Mouse (Mus musculus) liver, embryonic 16.5 days (tissue): ENCODE data around the gene BC024978. TPM values are rescaled to one million over a fixed set of nuclear protein-coding genes. Genes with fewer than 3 reads are reported as not detected.
"Not testable (repeated sequence)": the region's sequence is repeated elsewhere in the genome, so short reads cannot be mapped to it uniquely, and the experiment has no call there.

Experiments
- ATAC-seq: fragments of 200-750 bp; cut with Nextera tagmentation; 2 replicates; pipeline ENCODE4 v1.8.0; 2017; ENCODE audit warnings: low read depth, mild to moderate bottlenecking, moderate number of reproducible peaks, moderate library complexity
- H3K27ac ChIP-seq: fragments of 300-500 bp; sonication (generic); 2 replicates; pipeline ENCODE4 v1.5.1; 2014; ENCODE audit warnings: mild to moderate bottlenecking, low read length
- H3K27me3 ChIP-seq: fragments of 300-500 bp; sonication (generic); 2 replicates; pipeline ENCODE4 v1.6.1; 2014; ENCODE audit warnings: low read depth, low read length, mixed read lengths; ENCODE audit not compliant: control insufficient read depth, insufficient read depth
- H3K36me3 ChIP-seq: fragments of 300-500 bp; sonication (generic); 2 replicates; pipeline ENCODE4 v1.6.1; 2014; ENCODE audit warnings: mild to moderate bottlenecking; ENCODE audit not compliant: control insufficient read depth, insufficient read depth
- H3K4me1 ChIP-seq: fragments of 300-500 bp; sonication (generic); 2 replicates; pipeline ENCODE4 v1.6.1; 2014; ENCODE audit warnings: low read depth, low read length, mixed read lengths; ENCODE audit not compliant: control insufficient read depth
- H3K4me2 ChIP-seq: fragments of 300-500 bp; sonication (generic); 2 replicates; pipeline ENCODE4 v1.6.1; 2014; ENCODE audit warnings: low read depth, low read length, mixed read lengths
- H3K4me3 ChIP-seq: fragments of 300-500 bp; sonication (generic); 2 replicates; pipeline ENCODE4 v1.5.1; 2014; ENCODE audit warnings: low read depth, mild to moderate bottlenecking, low read length
- H3K9ac ChIP-seq: fragments of 300-500 bp; sonication (generic); 2 replicates; pipeline ENCODE4 v1.6.1; 2014; ENCODE audit warnings: low read depth, low read length
- H3K9me3 ChIP-seq: fragments of 300-500 bp; sonication (generic); replicated peaks from 2 replicates; pipeline ENCODE4 v1.6.1; 2016; ENCODE audit warnings: low read length; ENCODE audit not compliant: control insufficient read depth
- WGBS: fragments of 180-500 bp; shearing (Covaris S2); extraction: QIAGEN DNeasy Blood & Tissue Kit; methylation state at CpG from one replicate; pipeline ENCODE4 v1.1.7; 2014; ENCODE audit not compliant: insufficient replicate concordance; 5-methylcytosine and 5-hydroxymethylcytosine counted together
- polyA plus RNA-seq: library from polyadenylated mRNA; unstranded; fragments of >200 nt; fragmentation: Nextera tagmentation; extraction: Ambion mirVana; gene quantifications from 2 replicates; pipeline ENCODE4 v1.2.1, GENCODE M21; 2015

Gene BC024978
- polyA plus RNA-seq, 1 experiment from 2014 or later, result 0.87 TPM

DNA sequence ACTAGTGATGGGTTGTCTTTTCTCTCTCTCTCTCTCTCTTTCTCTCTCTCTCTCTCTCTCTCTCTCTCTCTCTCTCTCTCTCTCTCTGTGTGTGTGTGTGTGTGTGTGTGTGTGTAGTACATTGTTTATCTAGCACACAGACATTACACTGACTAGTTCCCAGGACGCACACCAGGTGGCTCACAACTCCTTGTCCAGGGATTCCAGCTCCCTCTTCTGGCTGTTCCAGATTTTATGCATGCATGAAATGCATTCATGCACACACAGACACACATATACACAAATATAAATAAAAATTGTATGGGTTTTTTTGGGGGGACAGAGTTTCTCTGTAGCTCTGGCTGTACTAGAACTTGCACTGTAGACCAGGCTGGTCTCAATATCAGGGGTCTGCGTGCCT, 41.9 kb downstream of the BC024978 start:
- H3K4me1 ChIP-seq, result peaks cover 8% of the 10 kb centered on the region
- no peak overlapping the region for H3K9ac ChIP-seq
- no peak overlapping the region for H3K4me2 ChIP-seq
- H3K27me3 ChIP-seq, result no peaks in the 10 kb centered on the region
- H3K27ac ChIP-seq, result no peak overlapping the region
- 69% methylated on average over 2 of the region's 2 CpGs for WGBS
- H3K36me3 ChIP-seq, result no peaks in the 10 kb centered on the region
- H3K4me3 ChIP-seq, result no peak overlapping the region
- no peaks in the 10 kb centered on the region for H3K9me3 ChIP-seq
- ATAC-seq, result no peak

DNA sequence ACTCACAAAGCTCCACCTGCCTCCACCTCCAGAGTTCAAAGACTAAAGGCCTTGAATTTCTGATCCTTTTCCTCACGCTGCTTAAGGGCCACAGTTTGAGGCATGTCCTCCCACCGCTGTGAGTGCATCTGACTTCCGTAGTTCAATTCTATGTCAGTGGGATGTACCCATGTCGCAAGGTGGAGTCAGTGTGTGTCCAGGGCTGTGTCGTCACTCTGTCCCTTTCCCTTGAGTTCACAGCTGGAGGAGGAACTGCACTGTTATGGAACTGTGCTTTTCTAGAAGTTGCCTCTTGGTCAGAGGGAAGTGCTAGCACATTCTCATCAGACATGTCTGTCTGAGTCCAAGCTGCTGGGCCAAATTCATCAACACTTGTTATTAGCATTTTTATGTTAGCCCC, 43.0 kb downstream of the BC024978 start:
- no peak overlapping the region for H3K4me3 ChIP-seq
- peak; percentile 54; the same call in 1 of the 2 replicates for ATAC-seq
- no peaks in the 10 kb centered on the region for H3K36me3 ChIP-seq
- H3K9ac ChIP-seq, result no peak overlapping the region
- no peak overlapping the region for H3K27ac ChIP-seq
- H3K27me3 ChIP-seq, result no peaks in the 10 kb centered on the region
- WGBS, result 69% methylated on average over 5 of the region's 5 CpGs
- H3K9me3 ChIP-seq, result no peaks in the 10 kb centered on the region
- no peak overlapping the region for H3K4me2 ChIP-seq
- H3K4me1 ChIP-seq, result peaks cover 3% of the 10 kb centered on the region

DNA sequence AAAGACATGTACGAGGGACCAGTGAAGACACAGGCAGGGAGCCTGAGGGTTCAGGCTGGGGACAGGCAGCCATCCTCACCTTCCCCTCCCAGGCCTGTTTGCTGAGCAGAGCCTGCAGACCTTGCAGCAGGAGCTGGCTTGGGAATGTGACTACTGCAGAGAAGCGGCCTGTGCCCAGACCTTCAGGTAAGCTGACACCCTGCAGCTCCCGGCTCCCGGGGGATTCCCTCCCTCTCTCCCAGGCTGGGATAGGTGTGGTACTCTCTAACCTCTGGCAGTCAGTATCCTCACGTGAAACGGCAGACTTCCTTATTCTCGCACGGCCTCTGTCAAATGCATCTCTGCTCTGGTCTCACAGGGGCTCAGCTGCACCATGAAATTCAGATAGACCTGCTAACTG, 47.6 kb downstream of the BC024978 start:
- Histone ChIP-seq H3K27ac (no peak overlapping the region), H3K27me3 (no peaks in the 10 kb centered on the region), H3K4me3 (no peak overlapping the region), H3K4me1 (no peaks in the 10 kb centered on the region), H3K9ac (no peak overlapping the region), H3K4me2 (no peak overlapping the region), H3K9me3 (no peaks in the 10 kb centered on the region), H3K36me3 (no peaks in the 10 kb centered on the region)
- no peak for ATAC-seq
- WGBS, result 70% methylated on average over 8 of the region's 8 CpGs

DNA sequence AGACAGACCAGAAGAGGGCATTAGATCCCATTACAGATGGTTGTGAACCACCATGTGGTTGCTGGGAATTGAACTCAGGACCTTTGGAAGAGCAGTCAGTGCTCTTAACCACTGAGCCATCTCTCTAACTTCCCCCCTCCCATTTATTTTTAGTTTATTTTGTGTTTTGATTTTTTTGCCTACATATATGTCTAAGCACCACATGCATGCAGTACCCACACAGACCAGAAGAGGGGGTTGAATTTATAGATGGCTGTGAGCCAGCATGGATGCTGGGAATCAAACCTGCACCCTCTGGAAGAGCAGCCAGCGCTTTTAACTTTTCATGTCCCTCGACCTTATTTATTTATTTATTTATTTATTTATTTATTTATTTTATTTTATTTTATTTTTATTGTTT, 48.5 kb downstream of the BC024978 start:
- H3K27ac ChIP-seq, ATAC-seq, H3K4me1 ChIP-seq, H3K36me3 ChIP-seq, H3K9ac ChIP-seq, H3K4me3 ChIP-seq, H3K27me3 ChIP-seq, H3K4me2 ChIP-seq, H3K9me3 ChIP-seq: not testable (repeated sequence)
- 60% methylated on average over 2 of the region's 2 CpGs for WGBS

DNA sequence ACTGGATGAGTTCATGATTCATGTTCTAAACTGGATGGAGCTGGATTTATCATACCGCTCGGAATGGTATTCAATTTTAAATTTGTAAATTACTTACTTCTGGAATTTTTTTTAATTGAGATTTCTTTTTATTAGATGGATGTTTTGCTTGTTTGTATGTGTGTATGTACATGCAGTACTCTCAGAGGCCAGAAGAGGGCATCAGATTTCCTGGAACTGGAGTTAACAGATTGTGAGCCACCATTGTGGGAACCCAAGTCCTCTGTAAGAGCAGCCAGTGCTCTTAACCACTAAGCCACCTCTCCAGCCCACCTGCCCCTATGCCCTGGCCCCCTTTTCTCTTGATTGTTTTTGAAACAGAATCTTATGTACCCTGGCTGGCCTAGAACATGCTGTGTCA, 53.6 kb downstream of the BC024978 start:
- WGBS, result 63% methylated on average over 2 of the region's 2 CpGs
- no peak for ATAC-seq

DNA sequence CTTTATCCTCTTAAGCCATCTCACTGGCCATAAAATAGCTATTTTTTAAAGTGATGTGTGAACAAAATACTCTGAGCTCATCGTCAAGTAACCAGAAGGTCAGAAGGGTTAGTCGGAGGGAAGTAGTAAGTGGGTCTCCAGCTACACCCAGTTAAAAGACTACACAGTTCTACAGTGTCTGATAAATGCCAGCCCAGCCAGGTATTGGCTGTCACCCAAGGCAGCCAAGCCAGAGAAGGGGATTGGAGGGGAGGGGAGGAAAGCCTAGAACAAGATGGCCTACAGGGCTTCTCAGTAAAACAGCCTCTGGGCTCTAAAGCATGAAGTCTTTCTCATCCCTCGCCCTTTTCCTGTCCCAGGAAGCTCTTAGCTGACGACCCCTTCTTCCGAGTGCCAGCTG, 54.3 kb downstream of the BC024978 start:
- ATAC-seq, result no peak
- Histone ChIP-seq H3K4me2 (no peak overlapping the region), H3K4me1 (peaks cover 4% of the 10 kb centered on the region), H3K4me3 (no peak overlapping the region), H3K27ac (no peak overlapping the region), H3K27me3 (no peaks in the 10 kb centered on the region), H3K9me3 (no peaks in the 10 kb centered on the region), H3K36me3 (no peaks in the 10 kb centered on the region), H3K9ac (no peak overlapping the region)
- 70% methylated on average over 5 of the region's 5 CpGs for WGBS

More for the DNA sequence above, 53.6 kb downstream of the BC024978 start:
- no peak overlapping the region for H3K27ac ChIP-seq
- no peaks in the 10 kb centered on the region for H3K27me3 ChIP-seq
- H3K9ac ChIP-seq, result no peak overlapping the region
- H3K4me2 ChIP-seq, result no peak overlapping the region
- H3K4me3 ChIP-seq, result no peak overlapping the region
- H3K4me1 ChIP-seq, result no peaks in the 10 kb centered on the region; the same call in 1 of the 2 replicates
- no peaks in the 10 kb centered on the region for H3K9me3 ChIP-seq
- no peaks in the 10 kb centered on the region for H3K36me3 ChIP-seq

DNA sequence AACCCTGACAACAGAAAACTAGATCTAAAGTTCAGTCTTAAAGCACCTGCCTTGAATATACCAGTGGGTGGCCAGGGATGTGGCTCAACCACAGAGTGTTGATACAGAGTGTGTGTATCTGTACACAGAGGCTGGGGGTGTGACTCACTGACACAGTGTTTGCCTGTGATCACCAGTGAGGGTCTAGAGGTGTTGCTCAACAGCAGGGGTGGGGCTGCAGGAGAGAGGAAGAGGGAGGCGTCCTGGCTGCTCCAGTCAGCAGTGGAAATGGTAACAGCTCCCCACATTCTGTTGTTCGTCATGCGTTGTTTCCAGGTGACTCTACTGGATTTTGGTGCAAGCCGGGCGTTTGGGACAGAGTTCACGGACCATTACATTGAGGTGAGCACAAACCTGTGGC, 56.4 kb downstream of the BC024978 start:
- Histone ChIP-seq H3K4me3 (peak overlapping the region; percentile 36), H3K27ac (peak overlapping the region; percentile 80), H3K9me3 (no peaks in the 10 kb centered on the region), H3K27me3 (no peaks in the 10 kb centered on the region), H3K36me3 (no peaks in the 10 kb centered on the region), H3K4me1 (peaks cover 7% of the 10 kb centered on the region), H3K9ac (no peak overlapping the region), H3K4me2 (peak overlapping the region; percentile 55; the same call in 1 of the 2 replicates)
- peak; percentile 93 for ATAC-seq
- 41% methylated on average over 6 of the region's 6 CpGs for WGBS

DNA sequence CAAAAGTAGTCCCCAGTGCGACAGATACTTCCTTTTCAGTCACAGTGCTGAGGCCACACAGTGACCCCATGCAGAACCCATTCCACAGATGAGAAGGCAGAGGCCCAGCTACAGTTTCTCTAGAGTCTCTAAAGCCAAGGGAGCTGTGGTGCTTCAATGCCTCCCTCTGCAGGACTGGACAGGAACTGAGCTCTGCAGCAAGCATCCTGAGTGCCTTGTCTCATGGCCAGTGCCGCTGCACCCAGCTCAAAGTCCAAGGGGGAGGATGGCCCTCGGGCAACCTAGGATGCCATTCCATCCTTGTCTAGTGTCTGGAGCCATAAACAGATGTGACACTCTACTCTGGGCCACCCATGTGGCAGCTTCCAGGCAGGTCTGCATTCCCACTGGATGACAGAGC, 60.1 kb downstream of the BC024978 start:
- Histone ChIP-seq H3K4me1 (peaks cover 27% of the 10 kb centered on the region), H3K36me3 (no peaks in the 10 kb centered on the region), H3K9me3 (no peaks in the 10 kb centered on the region), H3K4me3 (no peak overlapping the region), H3K27ac (no peak overlapping the region), H3K9ac (no peak overlapping the region), H3K27me3 (peaks cover 4% of the 10 kb centered on the region; the same call in 1 of the 2 replicates), H3K4me2 (no peak overlapping the region)
- no peak for ATAC-seq
- 62% methylated on average over 3 of the region's 3 CpGs for WGBS

DNA sequence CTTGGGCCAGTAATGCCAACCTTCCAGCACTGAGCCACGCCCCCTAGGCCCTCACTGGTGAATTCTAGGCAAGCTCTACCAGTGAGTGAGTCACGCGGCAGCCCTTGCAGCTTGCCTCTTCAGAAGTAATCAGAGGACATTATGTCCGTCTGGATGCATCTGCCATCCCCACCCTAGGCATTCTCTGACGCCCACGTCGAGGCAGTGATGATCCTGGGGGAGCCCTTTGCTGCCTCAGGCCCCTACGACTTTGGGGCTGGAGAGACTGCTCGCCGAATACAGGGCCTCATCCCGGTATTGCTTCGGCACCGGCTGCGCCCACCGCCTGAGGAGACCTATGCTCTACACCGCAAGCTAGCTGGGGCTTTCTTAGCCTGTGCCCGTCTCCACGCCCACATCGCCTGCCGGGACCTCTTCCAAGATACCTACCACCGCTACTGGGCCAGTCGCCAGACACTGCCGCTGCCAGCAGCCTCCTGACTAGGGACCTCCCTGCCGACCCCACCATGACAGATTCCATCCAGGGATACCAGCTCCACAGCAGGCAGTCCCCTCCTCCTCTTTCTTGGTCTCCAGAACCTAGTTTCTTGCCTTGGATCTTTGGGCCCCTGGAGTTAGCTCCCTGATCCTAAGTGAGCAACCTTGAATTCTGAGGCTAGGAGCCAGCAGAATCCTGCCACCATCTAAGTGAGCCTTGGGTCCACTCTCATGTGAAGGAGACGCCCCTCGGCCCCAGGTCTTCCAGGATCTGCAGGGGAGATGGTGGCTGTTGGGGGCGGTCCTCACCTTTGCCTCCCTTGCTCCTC, 61.7 kb downstream of the BC024978 start:
- no peaks in the 10 kb centered on the region for H3K9me3 ChIP-seq
- H3K9ac ChIP-seq, result peak overlapping the region; percentile 11; the same call in 1 of the 2 replicates
- H3K4me2 ChIP-seq, result no peak overlapping the region
- peaks cover 4% of the 10 kb centered on the region; the same call in 1 of the 2 replicates for H3K27me3 ChIP-seq
- ATAC-seq, result no peak
- 65% methylated on average over 27 of the region's 27 CpGs for WGBS
- no peaks in the 10 kb centered on the region for H3K36me3 ChIP-seq
- H3K27ac ChIP-seq, result no peak overlapping the region
- H3K4me3 ChIP-seq, result no peak overlapping the region
- H3K4me1 ChIP-seq, result peaks cover 27% of the 10 kb centered on the region
